Comparison of ENCODE assay signal across 18 mouse cellular contexts in genomic region chr15:57584498-57584897, GRCm38 (mm10).
DNase-seq lines count a peak whose midpoint lies in the region; ATAC-seq and TF ChIP-seq lines count a peak whose summit lies in the region.
"Had no signal": no experiment of that assay in that cellular context is flagged by ENCODE, and none has a peak within 500 bp of the region (broad histone marks: within the 10 kb centered on the region; RNA-seq: fewer than 3 reads in every experiment).

No protein-coding gene starts in this region.

- no peaks in the 10 kb centered on the region for H3K27me3 ChIP-seq in CH12.LX (replicated peaks)

- peak; percentile 79 for TF ChIP-seq POLR2A in CH12.LX (IDR thresholded peaks at IDR 0.05; ENCODE audit: low read depth, low read length)

- H3K9ac ChIP-seq in CH12.LX (ENCODE audit: insufficient read depth, low read depth): peak overlapping the region; percentile 64

- peaks cover 0 to 5% of the 10 kb centered on the region in 2 experiments; a peak in 1 of 4 replicates for H3K4me1 ChIP-seq in CH12.LX (ENCODE audit: control insufficient read depth in 1 of 2, insufficient read depth in 2 of 2)

- no peak for ATAC-seq in erythroid progenitor cell, adult 5-6 weeks (replicated peaks; ENCODE audit: low FRiP score, poor library complexity, severe bottlenecking)
- ATAC-seq: activated CD4-positive, CD25-positive, alpha-beta regulatory T cell, adult 4 months; CD4-positive, CD25-positive, alpha-beta regulatory T cell, adult 4 months; Patski had no signal

- no peak for TF ChIP-seq RAD21 in CH12.LX (IDR thresholded peaks at IDR 0.05; ENCODE audit: low read depth, low read length)

- peak overlapping the region; percentile 22; the same call in 1 of the 2 replicates for H3K4me2 ChIP-seq in CH12.LX (ENCODE audit: insufficient read depth, low read depth, poor library complexity, severe bottlenecking)

- dilution Hi-C loops in CH12.LX (cut with MboI; ENCODE audit: extremely low pct_ligation_motif_present, extremely low pct_unique_long_range_greater_than_20kb, low sequenced_read_pairs): no loop called here

- H3K9me3 ChIP-seq in CH12.LX (replicated peaks; ENCODE audit: low read length): no peaks in the 10 kb centered on the region
- H3K9me3 ChIP-seq: G1E had no signal

- TF ChIP-seq EP300 in CH12.LX (IDR thresholded peaks at IDR 0.05; ENCODE audit: low read length): no peak

- H3K4me3 ChIP-seq in CH12.LX (replicated peaks in 1 of 3; ENCODE audit: low read depth in 2 of 3, low read length in 2 of 3, poor library complexity in 1 of 3): peak overlapping the region in 2 of 3 experiments; percentile 45 to 66

- TF ChIP-seq CTCF in CH12.LX (conservative IDR thresholded peaks at IDR 0.05 in 1 of 2, IDR thresholded peaks at IDR 0.05 in 1 of 2; ENCODE audit: low read depth in 2 of 2, low read length in 2 of 2): no peak

- no peak for DNase-seq in CH12.LX (ENCODE audit: extremely low read depth)
- DNase-seq: adrenal gland, adult 2 months; adrenal gland, adult 8-10 months; adrenal gland, postnatal 10 days; adrenal gland, postnatal 14 days; adrenal gland, postnatal 25 days; adrenal gland, postnatal 36 days; B cell, adult 2 months; cerebellum, adult 11 months; cerebellum, adult 11-12 months; cerebellum, adult 18-20 months; cerebellum, adult 2 months; cerebellum, adult 8-10 months had no signal

- peak overlapping the region; percentile 19; the same call in 1 of the 2 replicates for H3K27ac ChIP-seq in CH12.LX (ENCODE audit: insufficient read depth, low read depth)

- in situ Hi-C loops in CH12.LX (cut with MboI; ENCODE audit: low pct_ligation_motif_present, low pct_unique_long_range_greater_than_20kb, low sequenced_read_pairs): no loop called here

- H3K36me3 ChIP-seq in CH12.LX (replicated peaks in 1 of 2; ENCODE audit: control insufficient read depth in 1 of 2, insufficient read depth in 1 of 2, low read length in 1 of 2): no peaks in the 10 kb centered on the region
- H3K36me3 ChIP-seq: G1E had no signal

- H3K79me2 ChIP-seq in CH12.LX (replicated peaks; ENCODE audit: control insufficient read depth, extremely low read depth, insufficient read depth, poor library complexity, severe bottlenecking): peaks cover 11% of the 10 kb centered on the region

TF ChIP-seq in CH12.LX, 34 proteins besides CTCF, POLR2A, EP300 and RAD21:
- TF ChIP-seq MAFK (IDR thresholded peaks at IDR 0.05; ENCODE audit: insufficient replicate concordance, low read length) (no peak), TBP (conservative IDR thresholded peaks at IDR 0.05; ENCODE audit: low read depth, low read length) (peak; percentile 92), ETS1 (conservative IDR thresholded peaks at IDR 0.05; ENCODE audit: low read depth, low read length) (no peak), SIN3A (IDR thresholded peaks at IDR 0.05; ENCODE audit: low read length) (no peak), SMC3 (IDR thresholded peaks at IDR 0.05; ENCODE audit: low read depth, low read length) (no peak), ZMIZ1 (IDR thresholded peaks at IDR 0.05; ENCODE audit: low read depth, low read length) (peak; percentile 83; the same call in 1 of the 2 replicates), ELF1 (IDR thresholded peaks at IDR 0.05; ENCODE audit: low read depth, low read length) (no peak), NELFE (IDR thresholded peaks at IDR 0.05; ENCODE audit: low read depth, low read length) (peak; percentile 81), POLR2AphosphoS2 (IDR thresholded peaks at IDR 0.05; ENCODE audit: low read depth, low read length) (0 out of 2 replicates have a peak, but pooled peaks have one; percentile 72), MYC (IDR thresholded peaks at IDR 0.05; ENCODE audit: low read depth, low read length) (no peak), TCF12 (IDR thresholded peaks at IDR 0.05; ENCODE audit: low read depth, low read length) (peak; percentile 62), KAT2A (IDR thresholded peaks at IDR 0.05; ENCODE audit: insufficient replicate concordance, low read length) (no peak)
